Mouse (Mus musculus) hematopoietic stem cell, adult 5-6 weeks (primary cell): Measurements from ENCODE around the gene Llgl1. TPM values are rescaled to one million over a fixed set of nuclear protein-coding genes. Genes with fewer than 3 reads are reported as not detected.

Experiments used
- total RNA-seq: library from RNA; stranded (forward); fragments of 172-1452, 232-1000 nt; gene quantifications from 2 replicates; pipeline ENCODE4 v1.2.3, GENCODE M21; 2017

The Llgl1 gene
- total RNA-seq, 1 experiment from 2014 or later, result 6.1 TPM

Other genes starting within 250 kb of the Llgl1 start
- gene Drg2, start 245.1 kb upstream of the Llgl1 start, total RNA-seq, result 73.9 and 84.2 TPM in 2 replicates
- 0.50 and 0.79 TPM in 2 replicates for gene Myo15, start 230.4 kb upstream of the Llgl1 start, total RNA-seq
- 28.9 and 30.8 TPM in 2 replicates for gene Alkbh5, start 163.3 kb upstream of the Llgl1 start, total RNA-seq
- 93.8 and 132 TPM in 2 replicates for gene Flii, start 27.5 kb downstream of the Llgl1 start, total RNA-seq
- gene Mief2, start 28.7 kb downstream of the Llgl1 start, total RNA-seq, result 3.3 and 12.3 TPM in 2 replicates
- 21.4 and 27.9 TPM in 2 replicates for gene Top3a, start 77.6 kb downstream of the Llgl1 start, total RNA-seq
- 16.1 and 19.8 TPM in 2 replicates for gene Smcr8, start 77.8 kb downstream of the Llgl1 start, total RNA-seq
- 66.8 and 93.0 TPM in 2 replicates for gene Shmt1, start 112.0 kb downstream of the Llgl1 start, total RNA-seq
- gene Dhrs7b, start 130.9 kb downstream of the Llgl1 start, total RNA-seq, result 12.1 and 12.6 TPM in 2 replicates
- 72.1 and 81.6 TPM in 2 replicates for gene Tmem11, start 179.5 kb downstream of the Llgl1 start, total RNA-seq
- gene Natd1, start 215.0 kb downstream of the Llgl1 start, total RNA-seq, result 1.8 and 2.1 TPM in 2 replicates
- 20.5 and 23.0 TPM in 2 replicates for gene Map2k3, start 232.3 kb downstream of the Llgl1 start, total RNA-seq